Mouse (Mus musculus) left cerebral cortex, postnatal 14 days (tissue): Measurements from ENCODE around the gene Orc5. TPM values are rescaled to one million over a fixed set of nuclear protein-coding genes. Genes with fewer than 3 reads are reported as not detected.

ENCODE experiments used
- DNase-seq, 2 experiments: peaks; one replicate each; pipeline ENCODE4 v3.0.0; 2021 to 2022; ENCODE audit warnings: low spot score in 2 of 2, mixed read lengths in 1 of 2
- intact Hi-C: fragments of 180-260 bp; cut with DNase I; formaldehyde crosslinking; loops from one replicate; pipeline ENCODE4 v1.15.1; 2025
- long read RNA-seq, 2 experiments: library from polyadenylated mRNA; stranded (forward); transcript quantifications; one replicate each; pipeline ENCODE4 v2.0.0; 2021
- total RNA-seq, 2 experiments: library from RNA; stranded (reverse); gene quantifications; 2 replicates each; pipeline ENCODE4 v1.2.3; 2021

Gene Orc5
- total RNA-seq = 10 to 100 TPM; 20.6 TPM
- long read RNA-seq, experiment 1, transcript Orc5-201 (14 exons, 2,103 nt) = major isoform, 26 of 37 reads
- long read RNA-seq, experiment 1, partial matches to known transcripts = 1 of 37 reads
- long read RNA-seq, experiment 1, other reads (novel, unspliced or antisense) = 10 of 37 reads
- long read RNA-seq, experiment 2, transcript Orc5-201 (14 exons, 2,103 nt) = major isoform, 15 of 22 reads
- long read RNA-seq, experiment 2, partial matches to known transcripts = 0 of 22 reads
- long read RNA-seq, experiment 2, other reads (novel, unspliced or antisense) = 7 of 22 reads

DNA sequence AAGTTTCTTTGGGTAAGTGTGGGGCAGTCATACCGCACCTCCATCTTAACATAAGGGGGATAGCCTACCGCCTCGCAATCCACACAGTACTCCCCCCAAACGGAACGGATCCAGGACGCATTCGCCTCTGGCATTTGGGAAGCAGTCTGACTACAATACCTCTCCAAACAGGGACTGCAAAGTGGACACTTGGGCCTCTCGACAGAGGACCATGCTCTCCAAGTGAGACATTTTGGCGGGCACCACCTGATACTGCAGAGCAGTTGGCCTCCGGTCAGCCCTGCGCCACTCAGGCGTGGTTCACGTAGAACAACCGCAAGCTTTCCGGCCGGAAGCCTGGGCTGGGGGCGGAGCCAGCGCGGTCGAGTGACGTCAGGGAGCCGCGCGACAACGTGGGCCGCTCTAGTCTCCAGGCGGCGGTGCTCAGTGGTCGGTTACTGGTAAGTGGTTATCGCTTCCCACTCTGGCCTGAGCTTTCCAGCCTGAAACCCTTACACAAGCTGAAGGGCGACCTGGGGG, at the start of gene Orc5:
Gene Orc5, minus strand, starts transcription at position 397 of the 519 bp plus-strand sequence.
- intact Hi-C loops = no loop called here
- peak; percentile 92 to 94 for DNase-seq

GRCm38 (mm10) chr5:22596981-22597380, 46.8 kb upstream of the Orc5 start:
- intact Hi-C loops = no loop called here

DNA sequence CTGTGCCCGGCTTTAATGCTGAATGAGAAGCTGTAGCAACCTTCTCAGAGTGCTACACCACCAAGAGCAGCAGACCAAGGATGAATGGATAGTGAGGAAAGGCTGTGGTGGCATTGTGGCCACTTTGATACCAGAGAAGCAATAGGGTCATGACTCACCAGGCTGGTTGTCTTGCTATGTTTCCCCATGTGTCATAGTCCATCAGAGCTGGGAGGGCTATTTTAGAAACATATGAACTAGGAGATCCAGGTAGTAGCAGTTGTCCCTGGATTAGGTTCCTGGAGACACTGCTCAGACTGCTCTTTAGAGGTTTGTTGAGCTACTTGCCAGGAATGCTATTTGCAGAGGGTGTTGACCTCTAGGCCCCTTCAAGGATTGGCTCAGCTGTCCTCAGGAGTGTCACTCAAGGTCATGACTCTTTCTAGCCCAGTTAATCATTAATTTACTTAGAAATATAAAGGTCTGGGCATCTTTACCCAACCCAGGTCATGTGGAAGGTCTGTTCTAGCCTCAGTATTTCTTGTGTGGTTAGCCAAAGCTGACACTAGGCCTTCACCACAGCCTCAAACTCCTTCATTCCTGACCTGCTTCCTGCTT, 39.2 kb upstream of the Orc5 start:
- DNase-seq = no peak
- intact Hi-C loops = loop anchor here (10.0 kb wide), 1 partner anchor 635 kb away; no protein-coding TSS in a partner anchor

More at GRCm38 (mm10) chr5:22596981-22597380, 46.8 kb upstream of the Orc5 start:
- no peak for DNase-seq

GRCm38 (mm10) chr5:22587492-22587891, 37.3 kb upstream of the Orc5 start:
- intact Hi-C loops = loop anchor here (10.0 kb wide), 1 partner anchor 637 kb away; no protein-coding TSS in a partner anchor
- no peak for DNase-seq

GRCm38 (mm10) chr5:22584556-22584955, 34.3 kb upstream of the Orc5 start:
- intact Hi-C loops = loop anchor here (10.0 kb wide), 1 partner anchor 640 kb away; no protein-coding TSS in a partner anchor
- DNase-seq = no peak

- intact Hi-C loops = no loop called here
- no peak for DNase-seq
Observed at GRCm38 (mm10) chr5:22578011-22578410, 27.8 kb upstream of the Orc5 start.

GRCm38 (mm10) chr5:22574751-22575150, 24.5 kb upstream of the Orc5 start:
- DNase-seq = no peak
- intact Hi-C loops = no loop called here

GRCm38 (mm10) chr5:22574161-22574560, 23.9 kb upstream of the Orc5 start:
- intact Hi-C loops = no loop called here
- no peak for DNase-seq

- DNase-seq = no peak
- intact Hi-C loops = no loop called here
Observed at GRCm38 (mm10) chr5:22573696-22574095, 23.5 kb upstream of the Orc5 start.

GRCm38 (mm10) chr5:22572881-22573280, 22.7 kb upstream of the Orc5 start:
- no peak for DNase-seq
- intact Hi-C loops = no loop called here

DNA sequence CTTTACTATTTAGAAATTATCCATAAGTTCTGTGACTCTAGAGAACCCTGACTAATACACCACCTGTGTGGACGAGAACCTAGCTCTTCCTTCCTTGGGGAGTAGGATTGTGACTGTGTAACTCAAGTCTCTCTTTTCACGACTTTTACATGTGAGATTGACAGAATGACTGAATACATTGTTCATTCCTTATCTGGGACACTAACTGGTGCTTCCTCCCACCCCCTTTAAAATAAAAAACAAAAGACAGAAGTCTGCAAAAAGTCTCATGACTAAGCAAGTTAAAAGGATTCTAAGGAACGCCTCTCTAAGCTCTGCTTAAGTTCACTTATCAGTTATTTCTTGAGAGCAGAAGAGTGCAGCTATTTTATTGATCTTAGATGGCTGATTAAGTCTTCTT, 22.2 kb upstream of the Orc5 start:
- intact Hi-C loops = no loop called here
- DNase-seq = no peak

DNA sequence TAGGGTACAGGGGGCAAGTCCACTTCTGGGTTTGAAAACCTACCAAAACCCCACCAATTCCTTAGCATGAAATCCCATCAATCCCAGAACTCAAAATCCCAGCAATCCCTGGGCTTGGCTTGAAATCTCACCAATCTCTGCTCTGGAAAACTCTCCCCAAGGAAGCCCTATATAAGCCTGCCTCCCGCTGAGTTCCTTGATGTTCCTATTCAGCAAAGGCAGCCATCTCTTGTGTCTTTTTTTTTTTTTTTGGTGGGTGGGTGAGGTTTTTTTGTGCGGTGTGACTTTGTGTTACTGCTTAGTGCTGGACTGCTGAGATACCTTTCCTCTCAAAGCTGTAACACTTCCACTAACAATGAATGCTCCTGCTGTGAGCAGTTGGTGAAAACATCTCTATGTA, 15.5 kb upstream of the Orc5 start:
- intact Hi-C loops = no loop called here
- DNase-seq = no peak

DNA sequence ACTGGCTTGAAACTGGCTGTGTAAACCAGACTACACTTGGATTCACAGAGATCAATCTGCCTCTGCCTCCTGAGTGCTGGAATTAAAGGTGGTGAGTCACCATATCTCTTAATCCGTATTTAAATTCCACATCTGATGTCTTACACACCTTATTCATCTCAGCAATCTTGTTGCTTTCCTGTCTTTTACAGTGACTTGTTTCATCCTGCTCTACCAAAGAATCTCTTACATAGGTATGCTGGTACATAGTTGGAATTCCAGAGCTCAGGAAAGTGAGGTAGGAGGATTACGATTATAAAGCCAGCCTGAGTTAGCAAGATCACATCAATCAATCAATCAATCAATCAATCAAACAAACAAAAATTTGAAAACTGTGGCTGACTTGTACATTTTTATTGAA, 9.6 kb upstream of the Orc5 start:
- intact Hi-C loops = no loop called here
- DNase-seq = no peak

GRCm38 (mm10) chr5:22557491-22558113, 7.4 kb upstream of the Orc5 start:
- intact Hi-C loops = no loop called here
- no peak for DNase-seq

GRCm38 (mm10) chr5:22556713-22557112, 6.5 kb upstream of the Orc5 start:
- intact Hi-C loops = no loop called here
- no peak for DNase-seq

GRCm38 (mm10) chr5:22552233-22552765, 2.1 kb upstream of the Orc5 start:
- intact Hi-C loops = no loop called here
- no peak for DNase-seq

- peak in 1 of 2 experiments; percentile 5 for DNase-seq
- intact Hi-C loops = no loop called here
Observed at GRCm38 (mm10) chr5:22549366-22550032, 730 bp downstream of the Orc5 start.

DNA sequence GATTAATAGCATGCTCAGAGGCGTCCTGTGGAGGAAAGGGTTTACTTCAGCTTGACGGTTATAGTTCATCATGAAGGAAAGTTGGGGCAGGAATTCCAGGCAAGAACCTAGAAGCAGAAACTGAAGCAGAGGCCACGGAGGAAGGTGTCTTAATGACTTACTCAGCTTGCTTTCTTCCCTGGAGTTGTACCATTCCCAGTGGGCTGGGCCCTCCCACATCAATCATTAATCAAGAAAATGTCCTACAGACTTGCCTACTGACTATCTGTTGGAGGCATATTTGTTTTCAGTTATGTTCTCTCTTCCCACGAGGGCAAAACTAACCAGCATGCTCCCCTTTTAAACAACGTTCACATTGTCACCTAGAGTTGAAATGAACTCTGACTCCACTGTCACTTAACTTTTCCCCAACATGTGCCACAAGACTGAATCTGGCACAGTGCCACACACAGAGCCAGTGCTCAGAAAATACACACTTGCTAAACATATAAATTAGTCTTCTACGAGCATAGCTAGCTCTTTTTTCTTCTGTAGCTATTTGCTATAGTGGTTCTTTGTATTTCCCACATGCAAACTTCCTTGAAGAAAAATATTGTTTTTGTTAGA, 1.6 kb downstream of the Orc5 start:
- DNase-seq = no peak
- intact Hi-C loops = no loop called here

- DNase-seq = no peak
- intact Hi-C loops = no loop called here
Observed at GRCm38 (mm10) chr5:22546536-22546935, 3.7 kb downstream of the Orc5 start.
